Mouse (Mus musculus) lung, postnatal 14 days (tissue): ENCODE measurements at regions not wholly inside any gene's neighbourhood (a gene's known extent, or its start where the extent isn't known, plus 50 kb on each side); places are given as distances from the start of the nearest gene placed in this dataset.
"Not testable (repeated sequence)": the region's sequence is repeated elsewhere in the genome, so short reads cannot be mapped to it uniquely, and the experiment has no call there.

Experiments
- DNase-seq: peaks from one replicate; pipeline ENCODE4 v3.0.0; 2021

- DNase-seq = no peak
These were observed 60.8 kb downstream of the Dmrta2 start for GRCm38 (mm10) chr4:110038696-110039095.

- no peak for DNase-seq
These were observed 67.2 kb downstream of the Dmrta2 start for GRCm38 (mm10) chr4:110044851-110045618.

GRCm38 (mm10) chr4:110045651-110046269 is 67.9 kb downstream of the Dmrta2 start:
- DNase-seq = no peak

- no peak for DNase-seq
These were observed 68.4 kb downstream of the Dmrta2 start for GRCm38 (mm10) chr4:110046270-110046651.

GRCm38 (mm10) chr4:110050393-110051280 is 72.8 kb downstream of the Dmrta2 start:
- peak; percentile 86 for DNase-seq

GRCm38 (mm10) chr4:110051281-110051665 is 73.4 kb downstream of the Dmrta2 start:
- no peak for DNase-seq

DNA sequence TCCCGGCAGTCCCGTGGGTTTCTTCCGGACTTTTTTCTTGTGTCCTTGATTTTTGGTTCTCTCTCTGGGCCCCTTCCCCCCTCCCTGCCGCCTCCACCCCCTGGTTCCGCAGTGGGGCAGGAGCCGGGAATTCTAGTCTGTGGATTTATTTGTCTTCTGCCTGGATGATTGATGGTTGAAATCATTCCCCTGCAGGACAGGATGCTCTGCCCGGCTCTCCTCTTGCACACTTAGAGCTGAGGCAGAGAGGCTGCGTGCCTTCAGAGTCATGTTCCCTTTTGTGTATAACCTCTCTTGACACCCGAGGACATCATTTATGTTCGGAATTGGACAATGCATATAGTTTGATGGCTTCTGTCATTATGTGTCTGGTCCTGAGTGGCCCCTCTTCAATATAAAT is 74.0 kb downstream of the Dmrta2 start:
- DNase-seq = no peak

DNA sequence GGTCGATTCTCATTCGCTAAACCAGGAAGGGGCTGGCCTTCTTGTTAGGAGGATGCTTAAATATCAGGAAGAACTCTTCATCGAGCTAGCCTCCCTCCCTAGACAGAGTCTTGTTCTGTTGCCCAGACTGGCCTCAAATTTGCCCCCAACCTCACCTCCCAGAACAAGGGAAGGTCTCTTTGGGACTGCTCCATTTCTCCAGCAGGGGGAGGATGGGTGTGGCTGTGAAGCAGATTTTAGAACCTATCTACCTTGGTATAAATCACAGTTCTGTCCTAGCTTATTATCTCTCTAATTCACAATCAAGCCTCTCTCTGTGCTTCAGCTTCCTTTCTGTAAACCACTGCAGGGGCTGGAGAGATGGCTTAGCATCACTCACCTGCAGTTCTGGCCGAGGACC is 75.1 kb downstream of the Dmrta2 start:
- DNase-seq = no peak

DNA sequence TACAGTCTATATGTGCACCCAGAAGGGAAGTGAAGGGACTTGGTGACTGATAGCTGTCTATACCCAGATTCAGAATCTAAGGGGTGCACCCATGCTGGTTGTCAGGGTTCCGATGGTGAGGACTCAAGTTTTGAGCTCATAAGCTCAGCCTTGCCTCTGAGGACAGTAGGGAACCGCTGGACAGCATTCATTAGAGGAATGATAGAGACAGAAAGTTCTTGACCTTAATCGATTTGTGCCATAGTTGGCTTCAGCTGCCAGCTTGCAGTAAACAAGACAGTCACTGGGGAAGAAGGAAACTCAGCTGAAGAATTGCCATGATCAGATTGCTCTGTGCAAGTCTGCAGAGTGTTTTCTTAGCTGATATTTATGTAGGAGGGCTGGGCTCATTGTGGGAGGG is 96.0 kb downstream of the Dmrta2 start:
- no peak for DNase-seq

DNA sequence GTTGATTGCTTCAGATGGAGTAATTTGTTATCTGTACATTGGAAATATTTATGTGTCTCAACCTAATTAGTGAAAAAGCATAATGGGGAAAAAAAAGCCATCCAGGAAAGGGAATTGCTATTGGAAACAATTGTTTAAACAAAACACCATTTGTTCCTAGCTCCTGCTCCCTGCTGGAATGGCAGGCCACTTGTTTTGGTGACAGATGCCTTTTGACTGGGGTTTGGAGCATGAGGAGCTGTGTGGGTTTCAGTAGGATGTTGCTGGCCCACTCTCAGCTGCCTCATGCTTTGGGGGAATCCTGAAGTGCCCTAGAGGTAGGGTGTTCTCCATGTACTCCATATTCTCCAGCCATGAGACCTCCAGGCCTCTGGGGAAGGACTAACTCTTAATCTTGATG is 105.5 kb downstream of the Dmrta2 start:
- DNase-seq = no peak

DNA sequence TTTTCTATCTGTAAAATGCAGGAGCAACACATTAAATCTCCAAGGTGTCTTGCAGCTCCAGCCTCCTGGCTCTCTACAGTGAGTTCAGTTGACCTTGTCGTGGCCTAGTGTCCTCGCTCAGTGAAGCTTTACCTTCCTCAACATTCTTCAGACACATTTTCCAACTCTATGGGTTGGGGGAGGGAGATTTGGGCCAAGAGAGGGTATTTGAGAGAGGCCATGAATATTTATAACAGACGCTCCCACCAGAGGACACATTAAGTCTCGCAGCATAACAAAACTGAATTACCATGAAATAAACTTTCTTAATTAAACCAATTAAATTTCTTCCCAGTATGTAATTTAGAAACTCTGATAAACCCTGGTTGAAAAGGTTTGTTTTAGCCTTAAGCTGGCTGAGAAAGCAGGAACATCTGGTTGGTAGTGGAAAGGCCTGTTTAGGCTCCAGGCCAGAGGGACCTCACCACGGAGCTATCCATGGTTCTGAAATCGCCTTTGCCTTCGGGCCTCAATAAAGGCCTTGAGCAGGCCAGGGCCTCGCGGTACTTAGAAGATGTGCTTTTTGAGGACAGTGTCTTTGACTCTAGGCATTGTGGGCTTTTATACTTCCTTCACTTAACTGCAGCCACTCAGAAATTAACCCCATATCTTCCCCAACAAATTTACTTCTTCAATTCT is 109.9 kb downstream of the Dmrta2 start:
- DNase-seq = peak; percentile 70

GRCm38 (mm10) chr4:110093040-110093820 is 115.4 kb downstream of the Dmrta2 start:
- DNase-seq = no peak

- DNase-seq = no peak
These were observed 116.7 kb downstream of the Dmrta2 start for GRCm38 (mm10) chr4:110094541-110094940.

- DNase-seq = no peak
These were observed 118.1 kb downstream of the Dmrta2 start for GRCm38 (mm10) chr4:110095760-110096593.

DNA sequence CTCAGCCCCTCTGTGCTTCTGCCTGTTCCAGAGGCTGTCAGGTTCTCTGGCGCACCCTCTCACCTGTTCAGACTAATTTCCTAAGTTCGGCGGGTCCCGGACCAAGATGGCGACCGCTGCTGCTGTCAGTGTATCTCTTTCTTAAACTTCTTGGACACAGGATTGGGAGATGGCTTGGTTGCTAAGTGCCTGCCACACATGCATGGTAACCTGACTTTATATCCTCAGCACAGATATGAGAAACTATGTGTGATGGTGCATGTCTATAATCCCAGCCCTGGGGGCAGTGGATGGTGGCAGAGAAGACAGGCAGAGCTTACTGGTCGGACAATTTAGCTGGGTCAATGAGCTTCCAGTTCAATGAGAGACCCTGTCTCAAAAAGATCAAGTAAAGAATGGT is 126.3 kb downstream of the Dmrta2 start:
- DNase-seq = not testable (repeated sequence)

- no peak for DNase-seq
These were observed 128.9 kb downstream of the Dmrta2 start for GRCm38 (mm10) chr4:110106620-110107243.

- peak; percentile 4 for DNase-seq
These were observed 141.6 kb downstream of the Dmrta2 start for GRCm38 (mm10) chr4:110119438-110119837.

- no peak for DNase-seq
These were observed 142.0 kb downstream of the Dmrta2 start for GRCm38 (mm10) chr4:110119874-110120273.

GRCm38 (mm10) chr4:110120761-110121160 is 142.9 kb downstream of the Dmrta2 start:
- DNase-seq = no peak

GRCm38 (mm10) chr4:110121447-110121846 is 143.6 kb downstream of the Dmrta2 start:
- no peak for DNase-seq
